8 mouse cellular contexts compared by ENCODE assay signal in genomic region chr10:94072261-94072915, GRCm38 (mm10). TPM values are rescaled to one million over a fixed set of nuclear protein-coding genes. Genes with fewer than 3 reads are reported as not detected.
DNase-seq lines count a peak whose midpoint lies in the region; ATAC-seq and TF ChIP-seq lines count a peak whose summit lies in the region.

No protein-coding gene starts in this region.

- ATAC-seq in forebrain, embryonic 12.5 days (ENCODE audit: low FRiP score), result no peak
- no peak for ATAC-seq in forebrain, embryonic 11.5 days (replicated peaks; ENCODE audit: low FRiP score)
- ATAC-seq in activated CD4-positive, CD25-positive, alpha-beta regulatory T cell, adult 4 months, result peak; percentile 32
- peak; percentile 52; the same call in 1 of the 2 replicates for ATAC-seq in lung, embryonic 15.5 days (ENCODE audit: borderline replicate concordance, extremely low read depth, low FRiP score, low TSS enrichment)

- no peak for TF ChIP-seq POLR2A in kidney, adult 2 months (IDR thresholded peaks at IDR 0.05; ENCODE audit: low read depth, low read length)

- no peaks in the 10 kb centered on the region for H3K9me3 ChIP-seq in forebrain, embryonic 12.5 days
- no peaks in the 10 kb centered on the region for H3K9me3 ChIP-seq in forebrain, embryonic 11.5 days (ENCODE audit: control insufficient read depth, low read length)
- H3K9me3 ChIP-seq in lung, embryonic 15.5 days, result no peaks in the 10 kb centered on the region

- 71% methylated on average over 10 of the region's 10 CpGs for WGBS in forebrain, embryonic 12.5 days
- WGBS in forebrain, embryonic 11.5 days, result 72% methylated on average over 10 of the region's 10 CpGs
- 58% methylated on average over 10 of the region's 10 CpGs for WGBS in kidney, adult 2 months
- WGBS in lung, embryonic 15.5 days, result 22% methylated on average over 10 of the region's 10 CpGs

- peaks cover 19% of the 10 kb centered on the region for H3K4me1 ChIP-seq in forebrain, embryonic 12.5 days
- H3K4me1 ChIP-seq in forebrain, embryonic 11.5 days (replicated peaks; ENCODE audit: control insufficient read depth, insufficient read depth, low read length), result peaks cover 3% of the 10 kb centered on the region; the same call in 1 of the 2 replicates
- H3K4me1 ChIP-seq in kidney, adult 2 months (ENCODE audit: control insufficient read depth, insufficient read depth, low read length), result no peaks in the 10 kb centered on the region; the same call in 1 of the 2 replicates
- H3K4me1 ChIP-seq in lung, embryonic 15.5 days, result peaks cover 13% of the 10 kb centered on the region

- no peaks in the 10 kb centered on the region for H3K27me3 ChIP-seq in forebrain, embryonic 12.5 days
- H3K27me3 ChIP-seq in forebrain, embryonic 11.5 days (ENCODE audit: control insufficient read depth, insufficient read depth, low read length), result no peaks in the 10 kb centered on the region
- H3K27me3 ChIP-seq in kidney, adult 2 months (replicated peaks; ENCODE audit: control insufficient read depth, insufficient read depth, low read length), result no peaks in the 10 kb centered on the region
- no peaks in the 10 kb centered on the region for H3K27me3 ChIP-seq in lung, embryonic 15.5 days

- peak overlapping the region; percentile 42 for H3K27ac ChIP-seq in forebrain, embryonic 12.5 days
- no peak overlapping the region for H3K27ac ChIP-seq in forebrain, embryonic 11.5 days (ENCODE audit: low read depth, low read length)
- H3K27ac ChIP-seq in kidney, adult 2 months (ENCODE audit: insufficient read depth, low read depth, low read length), result no peak overlapping the region
- H3K27ac ChIP-seq in lung, embryonic 15.5 days, result peak overlapping the region; percentile 46; the same call in 1 of the 2 replicates

- H3K4me3 ChIP-seq in forebrain, embryonic 12.5 days (replicated peaks), result no peak overlapping the region
- H3K4me3 ChIP-seq in forebrain, embryonic 11.5 days (ENCODE audit: low read depth, low read length), result no peak overlapping the region
- H3K4me3 ChIP-seq in kidney, adult 2 months (ENCODE audit: insufficient read depth, low read depth, low read length), result no peak overlapping the region
- no peak overlapping the region for H3K4me3 ChIP-seq in lung, embryonic 15.5 days

- no peak for DNase-seq in forebrain, embryonic 11.5 days (ENCODE audit: low spot score)
- peak; percentile 98 for DNase-seq in heart, adult 11 months
- DNase-seq in kidney, adult 2 months, result peak; percentile 76
- no peak for DNase-seq in gastrocnemius, postnatal 14 days
- DNase-seq in frontal cortex, postnatal 14 days (ENCODE audit: low spot score in 2 of 2), result no peak

- no peak overlapping the region for H3K4me2 ChIP-seq in forebrain, embryonic 12.5 days
- H3K4me2 ChIP-seq in forebrain, embryonic 11.5 days (ENCODE audit: low read depth, low read length, severe bottlenecking), result no peak overlapping the region
- H3K4me2 ChIP-seq in lung, embryonic 15.5 days, result no peak overlapping the region

- H3K9ac ChIP-seq in forebrain, embryonic 12.5 days, result no peak overlapping the region
- H3K9ac ChIP-seq in forebrain, embryonic 11.5 days (ENCODE audit: low read length), result no peak overlapping the region
- H3K9ac ChIP-seq in lung, embryonic 15.5 days, result no peak overlapping the region

- intact Hi-C loops in gastrocnemius, postnatal 14 days (cut with DNase I; ENCODE audit: low total_unique reads), result no loop called here

- TF ChIP-seq CTCF in kidney, adult 2 months (conservative IDR thresholded peaks at IDR 0.05; ENCODE audit: insufficient read depth, insufficient read length, low read depth, low read length), result no peak

- H3K36me3 ChIP-seq in forebrain, embryonic 12.5 days (replicated peaks), result no peaks in the 10 kb centered on the region
- H3K36me3 ChIP-seq in forebrain, embryonic 11.5 days (ENCODE audit: control insufficient read depth, insufficient read depth, low read length), result no peaks in the 10 kb centered on the region
- no peaks in the 10 kb centered on the region for H3K36me3 ChIP-seq in kidney, adult 2 months (ENCODE audit: control insufficient read depth, insufficient read depth, low read length)
- H3K36me3 ChIP-seq in lung, embryonic 15.5 days, result no peaks in the 10 kb centered on the region

RNA-seq across cellular contexts. Expression of gene Fgd6, which starts 36.6 kb away (rescaled TPM):
- 3.2 and 3.3 TPM in 2 replicates for polyA plus RNA-seq in forebrain, embryonic 12.5 days (2016; fragmentation: Nextera tagmentation; extraction: Ambion mirVana)
- polyA plus RNA-seq in forebrain, embryonic 11.5 days (2014; fragmentation: Nextera tagmentation; extraction: Ambion mirVana), result 4.3 and 4.4 TPM in 2 replicates
- 1 to 10 TPM; 1.1 to 1.2 TPM for polyA plus RNA-seq in activated CD4-positive, CD25-positive, alpha-beta regulatory T cell, adult 4 months (2017; shearing (Covaris generic))
- polyA plus RNA-seq in kidney, adult 2 months (2012; rRNA removed), result 2.3 TPM in 2 replicates
- 3.1 and 3.2 TPM in 2 replicates for polyA plus RNA-seq in lung, embryonic 15.5 days (2015; fragmentation: Nextera tagmentation; extraction: Ambion mirVana)
- total RNA-seq in gastrocnemius, postnatal 14 days (2021), result 1 to 10 TPM; 2.1 to 2.5 TPM

RNA-seq across cellular contexts. Expression of gene Vezt, which starts 36.8 kb away (rescaled TPM):
- polyA plus RNA-seq in forebrain, embryonic 12.5 days (2016; fragmentation: Nextera tagmentation; extraction: Ambion mirVana), result 53.3 and 60.3 TPM in 2 replicates
- 39.6 and 46.6 TPM in 2 replicates for polyA plus RNA-seq in forebrain, embryonic 11.5 days (2014; fragmentation: Nextera tagmentation; extraction: Ambion mirVana)
- 10 to 100 TPM in 1 of 2 experiments, 1 to 10 TPM in 1; 6.1 to 15.1 TPM for polyA plus RNA-seq in activated CD4-positive, CD25-positive, alpha-beta regulatory T cell, adult 4 months (2017; shearing (Covaris generic))
- polyA plus RNA-seq in kidney, adult 2 months (2012; rRNA removed), result 11.2 and 12.2 TPM in 2 replicates
- polyA plus RNA-seq in lung, embryonic 15.5 days (2015; fragmentation: Nextera tagmentation; extraction: Ambion mirVana), result 27.8 TPM in 2 replicates
- 10 to 100 TPM; 20.4 to 21.2 TPM for total RNA-seq in gastrocnemius, postnatal 14 days (2021)

Comparison
In these comparisons a context has a peak if more than half of its experiments do, and no peak if none do; other contexts are left out.
1. H3K27ac ChIP-seq: peak in forebrain, embryonic 12.5 days (single experiment) and lung, embryonic 15.5 days (single experiment); none in forebrain, embryonic 11.5 days (single experiment) and kidney, adult 2 months (single experiment).
2. ATAC-seq: peak in activated CD4-positive, CD25-positive, alpha-beta regulatory T cell, adult 4 months (single experiment) and lung, embryonic 15.5 days (single experiment); none in forebrain, embryonic 12.5 days (single experiment) and forebrain, embryonic 11.5 days (single experiment).
3. DNase-seq: peak in heart, adult 11 months (single experiment) and kidney, adult 2 months (single experiment); none in forebrain, embryonic 11.5 days (single experiment), gastrocnemius, postnatal 14 days (single experiment) and frontal cortex, postnatal 14 days (0 of 2).